Mouse (Mus musculus): ENCODE data around the gene Dennd1a. TPM values are rescaled to one million over a fixed set of nuclear protein-coding genes. Genes with fewer than 3 reads are reported as not detected.

Dennd1a gene
- total RNA-seq, 2 experiments from 2014 or later, result 17.7 to 18.9 TPM

- DNase-seq, result peak; percentile 13
Measured at GRCm38 (mm10) chr2:38223759-38224158, 63.4 kb downstream of the Dennd1a start.

- no peak for DNase-seq
Measured at GRCm38 (mm10) chr2:38221461-38221860, 65.7 kb downstream of the Dennd1a start.

- DNase-seq, result no peak
Measured at GRCm38 (mm10) chr2:38220687-38221435, 66.3 kb downstream of the Dennd1a start.

GRCm38 (mm10) chr2:38219666-38220065, 67.5 kb downstream of the Dennd1a start:
- no peak for DNase-seq

- no peak for DNase-seq
Measured at GRCm38 (mm10) chr2:38213041-38213440, 74.1 kb downstream of the Dennd1a start.

GRCm38 (mm10) chr2:38211426-38211825, 75.8 kb downstream of the Dennd1a start:
- no peak for DNase-seq

- DNase-seq, result no peak
Measured at GRCm38 (mm10) chr2:38207752-38208151, 79.4 kb downstream of the Dennd1a start.

- no peak for DNase-seq
Measured at GRCm38 (mm10) chr2:38205281-38205680, 81.9 kb downstream of the Dennd1a start.

GRCm38 (mm10) chr2:38204696-38205095, 82.5 kb downstream of the Dennd1a start:
- DNase-seq, result no peak

- no peak for DNase-seq
Measured at GRCm38 (mm10) chr2:38198072-38198471, 89.1 kb downstream of the Dennd1a start.

- DNase-seq, result no peak
Measured at GRCm38 (mm10) chr2:38196199-38197060, 90.8 kb downstream of the Dennd1a start.

- no peak for DNase-seq
Measured at GRCm38 (mm10) chr2:38192007-38192406, 95.2 kb downstream of the Dennd1a start.

- DNase-seq, result no peak
Measured at GRCm38 (mm10) chr2:38191601-38192000, 95.6 kb downstream of the Dennd1a start.

GRCm38 (mm10) chr2:38186438-38186837, 100.8 kb downstream of the Dennd1a start:
- DNase-seq, result no peak

GRCm38 (mm10) chr2:38184977-38185376, 102.2 kb downstream of the Dennd1a start:
- no peak for DNase-seq

- no peak for DNase-seq
Measured at GRCm38 (mm10) chr2:38183881-38184280, 103.3 kb downstream of the Dennd1a start.

- DNase-seq, result no peak
Measured at GRCm38 (mm10) chr2:38182283-38182682, 104.9 kb downstream of the Dennd1a start.

GRCm38 (mm10) chr2:38177583-38177978, 109.6 kb downstream of the Dennd1a start:
- DNase-seq, result no peak

- no peak for DNase-seq
Measured at GRCm38 (mm10) chr2:38176870-38177582, 110.2 kb downstream of the Dennd1a start.

- DNase-seq, result no peak
Measured at GRCm38 (mm10) chr2:38175276-38175675, 111.9 kb downstream of the Dennd1a start.

GRCm38 (mm10) chr2:38168606-38169005, 118.6 kb downstream of the Dennd1a start:
- no peak for DNase-seq

GRCm38 (mm10) chr2:38165966-38166365, 121.2 kb downstream of the Dennd1a start:
- DNase-seq, result no peak
